Mouse (Mus musculus): ENCODE data around the gene Arid1b. TPM values are rescaled to one million over a fixed set of nuclear protein-coding genes. Genes with fewer than 3 reads are reported as not detected.

Gene Arid1b
- polyA plus RNA-seq, 1 experiment, result 9.1 TPM

DNA sequence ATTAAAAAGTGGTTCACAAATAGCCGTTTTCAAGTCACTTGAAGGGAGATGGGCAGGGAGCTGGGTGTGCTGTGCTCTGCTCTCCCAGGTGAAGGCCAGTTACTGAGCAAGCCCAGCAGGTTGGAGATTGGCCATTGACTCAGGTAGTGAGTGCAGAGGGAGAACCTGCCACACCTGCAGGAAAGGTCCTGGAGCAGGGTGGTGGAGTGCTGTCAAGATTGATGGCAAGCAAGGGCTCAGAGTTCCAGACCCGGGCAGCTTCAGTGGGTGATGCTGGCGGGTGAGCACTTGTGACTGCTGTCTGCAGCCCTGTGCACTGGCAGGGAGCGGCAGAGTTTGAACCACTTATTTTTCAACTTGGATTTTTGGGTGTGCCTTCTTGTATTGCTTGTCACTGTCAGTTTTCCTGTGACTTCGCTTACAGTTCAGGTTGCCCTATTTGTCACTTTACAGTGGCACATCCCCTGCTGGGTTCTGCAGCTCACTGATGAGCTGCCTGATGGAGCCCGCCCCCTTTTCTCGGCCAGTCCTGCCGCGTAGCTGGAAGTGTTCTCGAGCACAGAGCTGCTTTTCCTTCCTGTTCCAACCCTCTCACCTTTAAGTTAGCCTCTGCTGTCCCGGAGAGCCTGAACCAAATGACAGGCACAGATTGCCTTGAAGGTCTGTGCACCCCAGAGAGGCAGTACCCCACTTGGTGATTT, 27.3 kb downstream of the Arid1b start:
- peaks cover 86% of the 10 kb centered on the region for H3K79me3 ChIP-seq (ENCODE audit: low read depth)
- H3K79me2 ChIP-seq (ENCODE audit: control insufficient read depth, insufficient read depth), result peaks cover 100% of the 10 kb centered on the region
- no peak overlapping the region for H3K4me3 ChIP-seq (ENCODE audit: insufficient read depth, poor library complexity, severe bottlenecking)
- H3K27me3 ChIP-seq (ENCODE audit: control insufficient read depth, insufficient read depth, insufficient read length), result no peaks in the 10 kb centered on the region
- H3ac ChIP-seq (ENCODE audit: control insufficient read depth, insufficient read length, low read depth), result no peak overlapping the region
- no peak for TF ChIP-seq USF1 (IDR thresholded peaks at IDR 0.05; ENCODE audit: low read depth)
- no peak for TF ChIP-seq MYOD1 (IDR thresholded peaks at IDR 0.05; ENCODE audit: control insufficient read depth, insufficient read length, low read depth)
- peaks cover 4% of the 10 kb centered on the region for H3K36me3 ChIP-seq (ENCODE audit: control insufficient read depth, insufficient read depth)

DNA sequence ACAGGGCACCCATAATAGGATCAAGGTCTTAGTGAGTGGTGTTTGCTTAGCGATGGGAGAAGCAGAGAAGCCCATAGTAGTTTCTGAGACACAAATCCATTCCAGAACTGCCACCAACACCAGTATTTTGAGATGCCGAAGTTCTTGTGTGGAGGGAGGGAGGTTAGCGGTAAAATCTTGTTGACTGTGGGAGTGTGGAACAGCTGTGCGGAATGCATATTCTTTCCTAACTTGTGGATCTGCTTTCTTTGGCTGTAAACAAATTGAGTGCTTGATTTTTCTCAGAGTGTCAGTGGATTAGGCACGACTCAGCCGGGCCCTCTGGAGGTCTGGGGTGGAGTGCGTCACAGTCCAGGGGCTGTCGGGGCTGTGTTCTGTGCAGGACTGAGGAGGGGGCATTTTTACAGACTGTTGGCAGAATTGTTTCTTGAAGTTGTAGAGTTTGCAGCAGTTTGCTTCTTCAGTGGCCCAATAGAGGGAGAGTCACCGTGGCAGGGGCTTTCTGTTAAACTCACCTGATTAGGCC, 27.9 kb downstream of the Arid1b start:
- peaks cover 100% of the 10 kb centered on the region for H3K79me2 ChIP-seq (ENCODE audit: control insufficient read depth, insufficient read depth)
- H3ac ChIP-seq (ENCODE audit: control insufficient read depth, insufficient read length, low read depth), result no peak overlapping the region
- H3K4me3 ChIP-seq (ENCODE audit: insufficient read depth, poor library complexity, severe bottlenecking), result no peak overlapping the region
- TF ChIP-seq CTCF (IDR thresholded peaks at IDR 0.05; ENCODE audit: control insufficient read depth, insufficient read depth, insufficient read length) (no peak), MAX (IDR thresholded peaks at IDR 0.05) (no peak)
- peaks cover 4% of the 10 kb centered on the region for H3K36me3 ChIP-seq (ENCODE audit: control insufficient read depth, insufficient read depth)
- peaks cover 86% of the 10 kb centered on the region for H3K79me3 ChIP-seq (ENCODE audit: low read depth)
- H3K27me3 ChIP-seq (ENCODE audit: control insufficient read depth, insufficient read depth, insufficient read length), result no peaks in the 10 kb centered on the region

GRCm38 (mm10) chr17:5023745-5024144, 29.6 kb downstream of the Arid1b start:
- no peak overlapping the region for H3ac ChIP-seq (ENCODE audit: control insufficient read depth, insufficient read length, low read depth)
- H3K36me3 ChIP-seq (ENCODE audit: control insufficient read depth, insufficient read depth), result peaks cover 4% of the 10 kb centered on the region
- TF ChIP-seq MYOD1 (IDR thresholded peaks at IDR 0.05; ENCODE audit: control insufficient read depth, insufficient read length, low read depth) (no peak), FOSL1 (IDR thresholded peaks at IDR 0.05; ENCODE audit: insufficient read depth, low read length, poor library complexity, severe bottlenecking) (no peak), MAX (IDR thresholded peaks at IDR 0.05) (no peak), CEBPB (IDR thresholded peaks at IDR 0.05; ENCODE audit: low read depth) (no peak), MYOG (IDR thresholded peaks at IDR 0.05; ENCODE audit: control insufficient read depth, extremely low read depth, insufficient read length) (no peak), USF1 (IDR thresholded peaks at IDR 0.05; ENCODE audit: low read depth) (no peak)
- H3K4me3 ChIP-seq (ENCODE audit: insufficient read depth, poor library complexity, severe bottlenecking), result no peak overlapping the region
- H3K27me3 ChIP-seq (ENCODE audit: control insufficient read depth, insufficient read depth, insufficient read length), result no peaks in the 10 kb centered on the region
- H3K79me2 ChIP-seq (ENCODE audit: control insufficient read depth, insufficient read depth), result peaks cover 100% of the 10 kb centered on the region
- peaks cover 93% of the 10 kb centered on the region for H3K79me3 ChIP-seq (ENCODE audit: low read depth)

- TF ChIP-seq USF1 (IDR thresholded peaks at IDR 0.05; ENCODE audit: low read depth), result no peak
- Histone ChIP-seq H3ac (ENCODE audit: control insufficient read depth, insufficient read length, low read depth) (no peak overlapping the region), H3K79me3 (ENCODE audit: low read depth) (peaks cover 93% of the 10 kb centered on the region), H3K36me3 (ENCODE audit: control insufficient read depth, insufficient read depth) (no peaks in the 10 kb centered on the region), H3K4me3 (ENCODE audit: insufficient read depth, poor library complexity, severe bottlenecking) (no peak overlapping the region), H3K27me3 (ENCODE audit: control insufficient read depth, insufficient read depth, insufficient read length) (no peaks in the 10 kb centered on the region), H3K79me2 (ENCODE audit: control insufficient read depth, insufficient read depth) (peaks cover 100% of the 10 kb centered on the region)
Observed at GRCm38 (mm10) chr17:5025400-5025799, 31.3 kb downstream of the Arid1b start.

DNA sequence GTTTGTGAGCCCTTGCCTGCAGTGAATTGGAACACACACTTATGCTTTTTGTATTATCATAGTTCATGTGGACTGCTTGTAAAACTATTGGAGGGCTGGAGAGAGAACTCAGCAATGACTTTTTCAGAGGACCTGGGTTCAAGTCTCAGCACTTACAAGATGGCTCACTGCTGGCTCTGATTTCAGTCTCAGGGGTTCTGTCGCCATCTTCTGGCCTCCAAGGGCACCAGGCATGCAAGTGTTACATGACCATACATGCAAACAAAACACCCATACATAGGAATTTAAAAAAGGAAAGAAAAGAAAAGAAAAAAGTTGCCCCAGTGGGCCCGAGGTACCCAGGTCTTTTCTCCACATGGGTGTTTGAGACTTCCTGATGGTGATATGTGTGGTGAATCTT, 32.4 kb downstream of the Arid1b start:
- H3ac ChIP-seq (ENCODE audit: control insufficient read depth, insufficient read length, low read depth), result no peak overlapping the region
- H3K36me3 ChIP-seq (ENCODE audit: control insufficient read depth, insufficient read depth), result no peaks in the 10 kb centered on the region
- no peak for TF ChIP-seq MAX (IDR thresholded peaks at IDR 0.05)

GRCm38 (mm10) chr17:5029148-5029547, 35.0 kb downstream of the Arid1b start:
- Histone ChIP-seq H3K36me3 (ENCODE audit: control insufficient read depth, insufficient read depth) (no peaks in the 10 kb centered on the region), H3K79me3 (ENCODE audit: low read depth) (peaks cover 72% of the 10 kb centered on the region), H3ac (ENCODE audit: control insufficient read depth, insufficient read length, low read depth) (no peak overlapping the region), H3K79me2 (ENCODE audit: control insufficient read depth, insufficient read depth) (peaks cover 99% of the 10 kb centered on the region), H3K27me3 (ENCODE audit: control insufficient read depth, insufficient read depth, insufficient read length) (no peaks in the 10 kb centered on the region), H3K4me3 (ENCODE audit: insufficient read depth, poor library complexity, severe bottlenecking) (no peak overlapping the region)
- TF ChIP-seq MYOG (IDR thresholded peaks at IDR 0.05; ENCODE audit: control insufficient read depth, extremely low read depth, insufficient read length) (no peak), MAX (IDR thresholded peaks at IDR 0.05) (no peak), USF1 (IDR thresholded peaks at IDR 0.05; ENCODE audit: low read depth) (no peak), CTCF (IDR thresholded peaks at IDR 0.05; ENCODE audit: control insufficient read depth, insufficient read depth, insufficient read length) (no peak), FOSL1 (IDR thresholded peaks at IDR 0.05; ENCODE audit: insufficient read depth, low read length, poor library complexity, severe bottlenecking) (no peak), MYOD1 (IDR thresholded peaks at IDR 0.05; ENCODE audit: control insufficient read depth, insufficient read length, low read depth) (no peak), CEBPB (IDR thresholded peaks at IDR 0.05; ENCODE audit: low read depth) (no peak)

More for the DNA sequence above, 32.4 kb downstream of the Arid1b start:
- Histone ChIP-seq H3K79me3 (ENCODE audit: low read depth) (peaks cover 87% of the 10 kb centered on the region), H3K79me2 (ENCODE audit: control insufficient read depth, insufficient read depth) (peaks cover 99% of the 10 kb centered on the region), H3K27me3 (ENCODE audit: control insufficient read depth, insufficient read depth, insufficient read length) (no peaks in the 10 kb centered on the region), H3K4me3 (ENCODE audit: insufficient read depth, poor library complexity, severe bottlenecking) (no peak overlapping the region)
